Mouse (Mus musculus): Measurements from ENCODE around the gene Klhl42. TPM values are rescaled to one million over a fixed set of nuclear protein-coding genes. Genes with fewer than 3 reads are reported as not detected.

Klhl42 gene
- 6.4 and 6.5 TPM in 2 replicates for polyA plus RNA-seq (2015; fragmentation: Nextera tagmentation; extraction: Ambion mirVana)

DNA sequence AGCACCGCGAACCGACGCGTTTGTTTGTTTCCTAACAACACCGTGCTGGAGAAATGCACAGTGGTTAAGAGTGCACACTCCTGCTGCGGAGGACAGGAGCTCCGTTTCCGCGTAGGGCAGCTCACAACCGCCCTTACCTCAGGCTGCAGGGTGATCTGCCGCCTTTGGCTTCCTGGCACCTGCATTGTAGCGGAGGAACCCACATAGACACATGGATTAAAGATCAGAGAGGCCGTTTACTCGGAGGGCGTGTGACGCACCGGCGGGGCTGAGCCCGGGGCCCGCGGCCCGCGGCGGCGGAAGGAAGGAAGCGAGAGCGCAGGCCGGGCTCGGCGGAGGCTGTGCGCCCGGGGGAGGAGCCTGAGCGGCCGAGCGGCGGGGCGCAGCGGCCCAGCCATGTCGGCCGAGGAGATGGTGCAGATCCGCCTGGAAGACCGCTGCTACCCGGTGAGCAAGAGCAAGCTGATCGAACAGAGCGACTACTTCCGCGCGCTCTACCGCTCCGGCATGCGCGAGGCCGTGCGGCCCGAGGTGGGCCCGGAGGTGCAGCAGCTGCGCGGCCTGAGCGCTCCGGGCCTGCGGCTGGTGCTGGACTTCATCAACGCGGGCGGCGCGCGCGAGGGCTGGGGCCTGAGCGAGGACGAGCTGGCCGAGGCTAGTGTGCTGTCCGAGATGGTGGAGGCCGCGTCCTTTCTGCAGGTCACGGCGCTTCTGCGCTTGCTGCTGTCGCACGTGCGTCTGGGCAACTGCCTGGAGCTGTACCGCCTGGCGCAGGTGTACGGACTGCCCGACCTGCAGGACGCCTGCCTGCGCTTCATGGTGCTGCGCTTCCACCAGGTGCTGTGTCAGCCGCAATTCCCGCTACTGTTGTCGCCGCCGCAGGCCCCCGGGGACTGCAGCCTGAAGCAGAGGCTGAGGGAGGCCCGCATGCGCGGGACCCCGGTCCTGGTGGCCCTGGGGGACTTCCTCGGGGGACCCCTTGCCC, at the start of gene Klhl42:
TSS of gene Klhl42 (plus strand) at position 244 of the 985 bp plus-strand sequence.
- peak within 1 kb of the TSS; percentile 87 for H3K27ac ChIP-seq
- peak; percentile 91 for ATAC-seq (replicated peaks; ENCODE audit: low FRiP score)
- peak within 1 kb of the TSS; percentile 81 for H3K9ac ChIP-seq
- peaks cover 21% of the 10 kb centered on the region for H3K36me3 ChIP-seq
- peak within 1 kb of the TSS; percentile 87 for H3K4me3 ChIP-seq (replicated peaks)
- H3K4me2 ChIP-seq = peak within 1 kb of the TSS; percentile 98
- under 1% methylated on average over 99 of the region's 99 CpGs for WGBS
- peaks cover 35% of the 10 kb centered on the region for H3K4me1 ChIP-seq
- H3K27me3 ChIP-seq = peaks cover 22% of the 10 kb centered on the region
- H3K9me3 ChIP-seq (replicated peaks) = no peaks in the 10 kb centered on the region

DNA sequence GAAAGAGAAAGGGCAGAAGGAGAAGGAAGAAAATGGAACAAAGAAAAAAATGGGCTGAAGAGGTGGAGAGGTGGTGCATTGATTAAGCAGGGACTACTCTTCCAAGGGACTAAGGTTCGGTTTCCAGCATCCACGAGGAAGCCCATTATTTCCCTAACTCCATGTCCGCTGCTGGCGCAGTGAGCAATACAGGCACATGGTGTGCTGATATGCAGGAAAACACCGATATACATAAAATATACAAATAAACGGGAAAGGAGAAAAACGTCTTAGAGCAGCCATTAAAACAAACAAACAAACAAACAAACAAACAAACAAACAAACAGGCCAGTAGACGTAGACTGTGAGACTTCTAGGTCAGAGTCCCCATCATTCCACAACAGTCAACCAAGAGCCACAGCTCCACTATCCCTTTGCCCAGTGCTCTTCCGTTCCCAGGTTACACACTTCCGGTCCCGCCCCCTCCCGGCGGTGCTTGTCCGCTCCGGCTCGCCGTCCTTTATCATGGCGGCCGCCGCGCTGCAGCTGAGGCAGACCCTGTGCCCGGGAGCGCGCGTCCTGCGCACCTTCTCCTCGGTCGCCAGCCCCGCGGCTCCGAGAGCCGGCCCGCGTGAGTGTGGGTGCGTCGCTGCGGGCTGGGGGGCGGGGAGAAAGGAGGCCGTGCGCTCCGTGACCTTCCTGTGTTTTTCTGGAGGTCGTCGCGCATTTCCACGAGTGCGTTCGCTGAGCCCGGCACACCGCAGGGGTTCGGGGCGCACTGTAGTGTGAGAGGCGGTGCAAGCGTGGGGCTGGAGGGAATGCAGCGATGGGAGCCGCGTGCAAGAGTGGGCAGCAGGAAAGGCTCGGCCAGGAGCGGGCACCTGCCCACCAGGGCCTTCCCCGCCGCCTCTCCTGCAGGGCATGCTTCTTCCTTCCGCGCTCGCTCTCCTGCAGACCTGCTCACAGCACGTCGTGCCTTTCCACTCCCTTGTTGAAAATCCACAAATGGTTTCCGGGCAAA, 48.6 kb upstream of the Klhl42 start, which contains the start of gene Mrps35:
TSS of gene Mrps35 (plus strand) at position 474 of the 1,000 bp plus-strand sequence.
- ATAC-seq (replicated peaks; ENCODE audit: low FRiP score) = peak; percentile 99
- peak within 1 kb of the TSS; percentile 75 for H3K27ac ChIP-seq
- H3K4me3 ChIP-seq (replicated peaks) = peak within 1 kb of the TSS; percentile 70
- no peaks in the 10 kb centered on the region for H3K27me3 ChIP-seq
- H3K4me2 ChIP-seq = peak within 1 kb of the TSS; percentile 58
- WGBS = 3% methylated on average over 66 of the region's 66 CpGs
- peaks cover 18% of the 10 kb centered on the region for H3K36me3 ChIP-seq
- H3K4me1 ChIP-seq = peaks cover 13% of the 10 kb centered on the region
- H3K9me3 ChIP-seq (replicated peaks) = no peaks in the 10 kb centered on the region
- H3K9ac ChIP-seq = peak within 1 kb of the TSS; percentile 86

DNA sequence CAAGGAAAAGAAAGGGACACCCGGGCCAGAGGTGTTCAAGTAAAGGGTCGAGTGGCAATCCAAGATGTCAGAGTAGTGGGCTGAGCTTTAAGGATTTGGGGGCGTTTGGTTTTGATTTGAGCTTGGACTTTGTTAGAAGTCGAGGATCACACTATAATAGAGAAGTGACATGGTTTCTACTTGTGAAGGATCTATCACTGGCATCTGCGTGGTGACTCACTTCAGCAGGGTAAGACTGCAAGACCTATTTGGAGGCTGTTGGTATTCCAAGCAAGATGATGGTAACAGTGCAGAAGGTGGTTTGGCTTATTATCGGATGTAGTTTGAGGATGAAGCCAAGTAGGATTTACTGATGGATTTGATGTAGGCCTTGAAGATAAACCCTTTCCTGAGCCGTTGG, 47.5 kb upstream of the Klhl42 start:
- ATAC-seq (replicated peaks; ENCODE audit: low FRiP score) = no peak
- Histone ChIP-seq H3K4me3 (replicated peaks) (peak overlapping the region; percentile 70), H3K9ac (peak overlapping the region; percentile 86), H3K27ac (no peak overlapping the region), H3K27me3 (no peaks in the 10 kb centered on the region), H3K36me3 (peaks cover 29% of the 10 kb centered on the region), H3K9me3 (replicated peaks) (no peaks in the 10 kb centered on the region), H3K4me2 (peak overlapping the region; percentile 58), H3K4me1 (peaks cover 13% of the 10 kb centered on the region)
- 50% methylated on average over 7 of the region's 7 CpGs for WGBS

DNA sequence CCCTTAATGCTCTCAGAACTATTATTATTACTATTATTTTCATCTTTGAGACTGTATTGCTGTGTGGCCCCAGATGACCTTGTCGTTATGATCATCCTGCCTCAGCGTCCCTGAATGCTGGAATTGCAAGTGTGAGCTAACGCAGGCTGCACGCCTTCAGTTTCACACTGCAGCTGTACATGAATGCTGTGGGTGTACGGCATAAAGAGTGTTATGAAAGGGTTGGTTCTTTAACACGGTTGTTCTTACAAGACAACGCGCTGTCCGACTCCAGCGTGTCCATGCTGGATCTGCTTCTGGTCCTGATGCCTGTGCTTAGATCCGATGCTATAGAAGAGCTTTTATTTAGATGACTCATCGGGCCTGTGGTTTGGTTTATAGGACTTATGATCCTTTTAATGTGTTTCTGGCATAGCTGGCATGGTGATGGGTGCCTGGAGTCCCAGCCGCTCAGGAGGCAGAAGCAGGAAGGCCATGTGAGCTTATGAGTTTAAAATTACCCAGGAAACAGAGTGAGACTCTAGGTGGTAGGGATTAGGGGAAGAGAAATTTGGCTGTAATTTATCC, 41.9 kb upstream of the Klhl42 start:
- no peaks in the 10 kb centered on the region for H3K27me3 ChIP-seq
- H3K4me1 ChIP-seq = no peaks in the 10 kb centered on the region
- no peak overlapping the region for H3K4me3 ChIP-seq (replicated peaks)
- H3K27ac ChIP-seq = no peak overlapping the region
- no peaks in the 10 kb centered on the region for H3K9me3 ChIP-seq (replicated peaks)
- H3K36me3 ChIP-seq = peaks cover 79% of the 10 kb centered on the region
- H3K9ac ChIP-seq = no peak overlapping the region
- no peak for ATAC-seq (replicated peaks; ENCODE audit: low FRiP score)
- 96% methylated on average over 13 of the region's 13 CpGs for WGBS
- no peak overlapping the region for H3K4me2 ChIP-seq

DNA sequence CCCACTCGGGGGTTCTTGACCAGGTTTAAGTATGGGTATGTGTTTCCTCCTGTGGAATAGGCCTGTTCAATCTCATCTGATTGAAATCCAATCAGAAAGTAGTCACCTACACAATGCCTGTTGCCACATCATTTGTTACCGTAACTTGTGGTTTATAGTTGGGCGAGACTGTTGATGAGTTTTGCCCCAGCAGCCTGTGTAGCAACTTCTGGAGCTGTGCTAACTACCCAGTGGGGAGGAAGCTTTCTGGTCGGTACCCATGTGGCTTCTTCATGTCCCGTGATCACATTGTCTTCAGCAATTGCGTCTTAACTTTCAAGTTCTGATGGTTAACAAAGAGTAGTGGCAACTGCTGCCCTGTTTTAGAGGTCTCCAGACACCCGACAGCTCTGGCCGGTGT, 39.5 kb upstream of the Klhl42 start:
- H3K27ac ChIP-seq = no peak overlapping the region
- no peaks in the 10 kb centered on the region for H3K9me3 ChIP-seq (replicated peaks)
- H3K4me1 ChIP-seq = peaks cover 10% of the 10 kb centered on the region; the same call in 1 of the 2 replicates
- H3K36me3 ChIP-seq = peaks cover 93% of the 10 kb centered on the region
- ATAC-seq (replicated peaks; ENCODE audit: low FRiP score) = no peak
- no peak overlapping the region for H3K4me3 ChIP-seq (replicated peaks)
- H3K27me3 ChIP-seq = no peaks in the 10 kb centered on the region
- WGBS = 94% methylated on average over 8 of the region's 8 CpGs
- H3K9ac ChIP-seq = no peak overlapping the region
- no peak overlapping the region for H3K4me2 ChIP-seq

DNA sequence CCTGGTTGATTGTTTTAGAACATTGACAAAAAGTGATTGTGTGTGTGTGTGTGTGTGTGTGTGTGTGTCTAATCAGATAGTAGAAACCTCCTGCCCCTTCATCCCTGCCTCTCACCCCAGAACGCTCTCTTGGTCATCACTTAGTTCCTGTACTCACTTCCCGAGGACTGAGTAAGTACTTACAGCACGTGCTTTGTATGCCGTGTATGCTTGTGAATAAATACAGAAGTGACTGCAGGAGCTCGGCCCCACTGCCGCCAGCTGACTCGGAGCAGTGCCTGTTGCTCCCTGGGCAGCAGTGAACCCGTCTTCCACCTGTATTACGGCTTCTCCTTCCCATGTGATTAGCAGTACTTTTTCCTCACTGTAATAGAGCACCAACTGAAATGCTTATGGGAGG, 38.7 kb upstream of the Klhl42 start:
- Histone ChIP-seq H3K36me3 (peaks cover 93% of the 10 kb centered on the region), H3K4me3 (replicated peaks) (no peak overlapping the region), H3K4me2 (no peak overlapping the region), H3K4me1 (peaks cover 10% of the 10 kb centered on the region; the same call in 1 of the 2 replicates), H3K27ac (no peak overlapping the region), H3K9ac (no peak overlapping the region), H3K9me3 (replicated peaks) (no peaks in the 10 kb centered on the region), H3K27me3 (no peaks in the 10 kb centered on the region)
- WGBS = 92% methylated on average over 9 of the region's 9 CpGs
- ATAC-seq (replicated peaks; ENCODE audit: low FRiP score) = no peak

DNA sequence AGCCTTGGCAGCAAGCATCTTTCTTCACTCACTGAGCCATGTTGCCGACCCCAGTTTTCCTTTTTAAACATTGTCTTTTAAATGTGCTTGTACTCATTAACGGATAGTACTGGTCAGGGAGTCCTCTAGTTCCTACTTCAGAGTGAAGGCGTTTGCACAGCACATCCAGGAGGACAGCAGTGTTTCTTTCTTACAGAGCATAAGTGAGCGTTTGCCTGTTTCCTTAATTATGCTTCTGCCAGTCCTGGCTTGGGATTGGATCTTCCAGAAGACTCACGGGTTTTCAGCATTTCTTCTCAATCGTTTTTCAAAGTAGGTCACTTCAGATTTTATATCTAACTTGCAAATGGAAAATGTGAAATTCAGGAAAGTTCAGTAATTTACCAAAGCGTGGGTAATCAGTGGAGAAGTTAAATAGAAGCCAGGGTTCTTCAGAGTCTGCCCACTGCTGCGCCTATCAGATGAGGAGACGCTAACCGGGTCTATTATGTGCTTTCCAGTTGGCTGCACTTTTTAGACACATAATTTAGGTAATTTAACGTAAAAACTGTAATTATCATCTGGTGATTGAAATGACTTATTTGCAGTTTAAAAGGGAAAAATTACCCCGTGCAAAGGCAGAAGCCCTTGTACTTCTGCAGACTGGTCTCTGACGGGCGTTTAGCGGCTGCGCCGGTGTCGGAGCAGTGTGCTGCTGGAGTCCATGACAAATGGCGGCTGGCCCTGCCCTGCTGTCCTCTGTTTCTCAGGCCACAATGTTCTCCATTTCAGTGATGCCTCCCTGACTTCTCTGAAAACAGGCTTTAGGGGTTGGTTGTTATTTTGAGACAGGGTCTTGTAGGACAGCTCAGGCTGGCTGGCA, 37.2 kb upstream of the Klhl42 start:
- H3K4me1 ChIP-seq = peaks cover 10% of the 10 kb centered on the region; the same call in 1 of the 2 replicates
- peaks cover 87% of the 10 kb centered on the region for H3K36me3 ChIP-seq
- H3K27ac ChIP-seq = no peak overlapping the region
- no peaks in the 10 kb centered on the region for H3K27me3 ChIP-seq
- H3K4me2 ChIP-seq = no peak overlapping the region
- H3K9me3 ChIP-seq (replicated peaks) = no peaks in the 10 kb centered on the region
- no peak for ATAC-seq (replicated peaks; ENCODE audit: low FRiP score)
- no peak overlapping the region for H3K9ac ChIP-seq
- no peak overlapping the region for H3K4me3 ChIP-seq (replicated peaks)
- WGBS = 76% methylated on average over 19 of the region's 19 CpGs

DNA sequence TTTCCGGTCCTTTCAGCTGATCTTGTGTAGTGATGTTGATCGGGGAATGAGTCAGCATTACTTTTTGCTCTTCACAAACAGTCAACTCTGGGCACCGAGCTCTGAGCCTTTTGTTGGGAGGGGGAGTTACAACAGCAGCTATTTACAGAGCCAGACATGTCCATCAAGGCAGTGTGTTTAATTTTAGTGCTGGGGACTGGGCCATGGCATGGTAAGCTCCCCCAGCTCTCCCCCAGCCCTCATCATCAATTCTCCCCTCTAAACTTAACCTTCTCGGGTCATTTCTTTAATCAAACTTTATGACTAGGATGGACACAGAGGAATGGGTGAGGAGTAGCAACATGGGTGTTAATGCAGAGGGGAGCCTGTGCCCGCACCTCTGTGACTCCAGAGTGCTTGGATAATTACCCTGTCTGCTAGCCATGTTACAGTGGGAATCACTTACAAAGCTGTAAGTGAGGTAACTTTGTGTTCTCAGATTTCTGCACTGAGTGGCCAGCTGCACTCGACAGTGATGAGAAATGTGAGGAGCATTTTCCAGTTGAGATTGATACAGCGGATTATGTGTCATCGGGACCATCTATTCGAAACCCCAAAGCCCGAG, 35.7 kb upstream of the Klhl42 start:
- ATAC-seq (replicated peaks; ENCODE audit: low FRiP score) = peak; percentile 63
- Histone ChIP-seq H3K4me1 (peaks cover 10% of the 10 kb centered on the region; the same call in 1 of the 2 replicates), H3K4me3 (replicated peaks) (no peak overlapping the region), H3K36me3 (peaks cover 81% of the 10 kb centered on the region), H3K4me2 (no peak overlapping the region), H3K27ac (no peak overlapping the region), H3K27me3 (no peaks in the 10 kb centered on the region), H3K9ac (no peak overlapping the region), H3K9me3 (replicated peaks) (no peaks in the 10 kb centered on the region)
- 50% methylated on average over 10 of the region's 10 CpGs for WGBS

DNA sequence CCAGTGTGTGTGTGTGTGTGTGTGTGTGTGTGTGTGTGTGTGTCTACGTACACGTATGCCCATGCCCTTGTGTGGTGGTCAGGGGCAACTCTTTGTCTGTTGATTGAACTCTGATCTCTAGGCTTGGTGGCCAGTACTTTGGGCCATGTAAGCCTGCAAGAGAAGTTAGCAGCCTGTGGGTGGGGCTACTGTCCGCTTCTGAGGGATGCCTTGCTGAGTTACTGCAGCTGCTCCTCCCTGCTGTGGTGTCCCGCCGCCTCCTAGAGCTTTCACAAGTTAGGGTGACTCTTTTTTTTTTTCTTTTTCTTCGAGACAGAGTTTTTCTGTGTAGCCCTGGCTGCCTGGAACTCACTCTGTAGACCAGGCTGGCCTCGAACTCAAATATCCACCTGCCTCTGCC, 31.9 kb upstream of the Klhl42 start:
- H3K27me3 ChIP-seq = no peaks in the 10 kb centered on the region
- H3K9ac ChIP-seq = no peak overlapping the region
- no peak for ATAC-seq (replicated peaks; ENCODE audit: low FRiP score)
- H3K4me1 ChIP-seq = peaks cover 10% of the 10 kb centered on the region; the same call in 1 of the 2 replicates
- 59% methylated on average over 7 of the region's 7 CpGs for WGBS
- no peak overlapping the region for H3K4me2 ChIP-seq
- H3K27ac ChIP-seq = no peak overlapping the region
- peaks cover 80% of the 10 kb centered on the region for H3K36me3 ChIP-seq
- H3K9me3 ChIP-seq (replicated peaks) = no peaks in the 10 kb centered on the region
- H3K4me3 ChIP-seq (replicated peaks) = no peak overlapping the region

DNA sequence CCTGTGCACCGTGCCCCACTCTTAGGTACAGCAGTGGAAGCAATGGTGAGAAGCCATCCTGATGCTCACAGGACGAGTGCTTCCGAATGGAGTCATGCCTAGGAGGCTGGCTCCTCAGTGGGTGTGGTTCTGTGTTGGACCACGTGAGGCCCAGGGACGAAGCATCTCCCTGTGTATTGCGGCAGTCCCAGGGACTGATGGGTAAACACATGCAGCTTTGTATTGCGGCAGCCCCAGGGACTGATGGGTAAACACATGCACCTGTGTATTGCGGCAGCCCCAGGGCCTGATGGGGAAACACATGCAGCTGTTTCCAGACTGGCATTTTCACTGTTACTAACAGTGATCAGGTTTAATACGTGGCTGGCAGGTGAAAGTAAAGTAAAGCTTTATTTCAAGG, 29.5 kb upstream of the Klhl42 start:
- Histone ChIP-seq H3K9ac (no peak overlapping the region), H3K4me2 (no peak overlapping the region), H3K27me3 (no peaks in the 10 kb centered on the region), H3K36me3 (peaks cover 73% of the 10 kb centered on the region), H3K27ac (no peak overlapping the region), H3K4me3 (replicated peaks) (no peak overlapping the region), H3K4me1 (no peaks in the 10 kb centered on the region), H3K9me3 (replicated peaks) (no peaks in the 10 kb centered on the region)
- 89% methylated on average over 9 of the region's 9 CpGs for WGBS
- no peak for ATAC-seq (replicated peaks; ENCODE audit: low FRiP score)
